Mouse (Mus musculus) stomach, embryonic 16.5 days (tissue): Measurements from ENCODE around the gene Gm16434. TPM values are rescaled to one million over a fixed set of nuclear protein-coding genes. Genes with fewer than 3 reads are reported as not detected.
"Not testable (repeated sequence)": the region's sequence is repeated elsewhere in the genome, so short reads cannot be mapped to it uniquely, and the experiment has no call there.

Experiments used
- ATAC-seq: fragments of 200-750 bp; cut with Nextera tagmentation; 2 replicates; pipeline ENCODE4 v1.8.0; 2017; ENCODE audit warnings: moderate number of reproducible peaks, moderate TSS enrichment; ENCODE audit not compliant: insufficient read depth, low FRiP score
- H3K27ac ChIP-seq: fragments of 300-500 bp; sonication (generic); 2 replicates; pipeline ENCODE4 v1.5.1; 2014; ENCODE audit warnings: low read length
- H3K27me3 ChIP-seq: fragments of 300-500 bp; sonication (generic); 2 replicates; pipeline ENCODE4 v1.6.1; 2014; ENCODE audit warnings: low read length, control low read depth, mixed read lengths; ENCODE audit not compliant: control insufficient read depth, insufficient read depth
- H3K36me3 ChIP-seq: fragments of 300-500 bp; sonication (generic); 2 replicates; pipeline ENCODE4 v1.6.1; 2014; ENCODE audit warnings: low read length; ENCODE audit not compliant: control insufficient read depth, insufficient read depth
- H3K4me1 ChIP-seq: fragments of 300-500 bp; sonication (generic); 2 replicates; pipeline ENCODE4 v1.6.1; 2014; ENCODE audit warnings: low read length, control low read depth, mixed read lengths; ENCODE audit not compliant: control insufficient read depth, insufficient read depth
- H3K4me2 ChIP-seq: fragments of 300-500 bp; sonication (generic); 2 replicates; pipeline ENCODE4 v1.6.1; 2014; ENCODE audit warnings: low read depth, low read length, mixed read lengths
- H3K4me3 ChIP-seq: fragments of 300-500 bp; sonication (generic); replicated peaks from 2 replicates; pipeline ENCODE4 v1.5.1; 2014; ENCODE audit warnings: mild to moderate bottlenecking, low read length
- H3K9ac ChIP-seq: fragments of 300-500 bp; sonication (generic); 2 replicates; pipeline ENCODE4 v1.6.1; 2014; ENCODE audit warnings: low read length
- H3K9me3 ChIP-seq: fragments of 300-500 bp; sonication (generic); replicated peaks from 2 replicates; pipeline ENCODE4 v1.6.1; 2016; ENCODE audit warnings: low read length, control low read depth; ENCODE audit not compliant: control insufficient read depth
- WGBS: fragments of 180-500 bp; shearing (Covaris S2); extraction: QIAGEN DNeasy Blood & Tissue Kit; methylation state at CpG from one replicate; pipeline ENCODE4 v1.1.7; 2014; 5-methylcytosine and 5-hydroxymethylcytosine counted together
- polyA plus RNA-seq: library from polyadenylated mRNA; unstranded; fragments of >200 nt; fragmentation: Nextera tagmentation; extraction: Ambion mirVana; gene quantifications from 2 replicates; pipeline ENCODE4 v1.2.1, GENCODE M21; 2015

Gm16434 gene
- not detected in 2 replicates for polyA plus RNA-seq

DNA sequence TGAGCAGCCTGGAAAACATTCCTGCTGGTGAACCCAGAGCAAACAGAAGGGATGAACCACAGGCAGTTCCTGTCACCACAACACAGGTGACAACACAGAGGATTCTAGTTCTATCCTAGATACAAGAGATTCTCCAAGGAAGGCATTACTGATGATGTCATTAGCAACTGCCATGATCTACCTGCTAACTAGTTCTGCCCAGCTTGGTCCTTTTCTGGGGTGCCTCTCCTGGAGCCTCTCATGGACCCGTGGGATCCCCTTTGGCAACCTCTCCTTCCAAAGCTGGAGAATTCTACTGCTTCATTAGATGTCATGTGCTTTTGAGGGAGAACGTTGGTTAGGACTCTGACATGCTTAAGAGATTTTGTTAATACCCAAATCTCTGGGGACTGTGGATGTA is at the start of gene Gm16434:
TSS of gene Gm16434 (minus strand) at position 101 of the 400 bp plus-strand sequence.
- not testable (repeated sequence) for H3K4me1 ChIP-seq, H3K9ac ChIP-seq, H3K36me3 ChIP-seq, H3K4me2 ChIP-seq, H3K27ac ChIP-seq, H3K4me3 ChIP-seq, H3K9me3 ChIP-seq, H3K27me3 ChIP-seq, ATAC-seq
- WGBS: no CpG with 5 or more reads among the region's 2 CpGs

DNA sequence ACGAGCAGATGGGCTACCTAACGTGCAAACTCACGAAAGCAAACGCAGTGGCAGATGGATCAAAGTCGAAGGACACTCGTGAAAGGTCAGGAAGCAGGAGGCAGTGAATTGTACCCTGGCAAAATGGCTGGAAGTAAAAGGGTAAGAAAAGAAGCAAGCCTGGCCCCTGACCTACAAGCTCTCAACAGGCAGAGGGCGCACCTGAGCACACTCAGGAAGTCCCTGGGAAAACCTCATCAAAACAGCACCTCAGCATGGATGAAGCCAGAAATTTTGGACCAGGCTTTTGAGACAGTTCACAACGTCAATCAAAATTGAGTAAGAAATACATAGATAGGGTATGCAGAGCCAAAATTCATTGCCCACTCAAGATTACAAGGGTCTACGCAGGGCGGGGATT is 49.2 kb upstream of the Gm16434 start:
- H3K4me3 ChIP-seq, H3K9me3 ChIP-seq, ATAC-seq, H3K4me2 ChIP-seq, H3K4me1 ChIP-seq, H3K36me3 ChIP-seq, H3K9ac ChIP-seq, H3K27me3 ChIP-seq, H3K27ac ChIP-seq: not testable (repeated sequence)
- 8% methylated on average over 7 of the region's 10 CpGs for WGBS

DNA sequence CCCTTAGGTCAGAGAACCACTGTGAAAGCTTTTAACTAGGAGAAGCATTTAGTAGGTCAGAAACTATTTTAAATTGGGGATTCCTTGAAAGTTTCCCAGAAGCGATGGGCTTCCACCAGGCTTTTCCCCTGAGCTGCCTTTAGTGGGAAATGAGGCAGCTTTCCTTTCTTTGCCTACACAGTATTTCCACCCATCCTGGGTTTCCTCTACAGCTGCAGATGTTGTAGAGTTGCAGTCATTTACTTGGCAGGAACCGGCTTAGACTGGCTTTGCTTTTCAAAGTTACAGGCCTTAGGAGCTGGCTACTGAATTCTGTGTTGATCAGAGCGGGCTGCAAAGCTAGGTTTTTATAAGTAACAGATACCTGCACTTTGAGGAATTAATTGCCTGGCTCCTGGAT is 5.7 kb upstream of the Gm16434 start:
- not testable (repeated sequence) for H3K4me3 ChIP-seq, H3K27ac ChIP-seq, H3K9ac ChIP-seq, ATAC-seq, H3K27me3 ChIP-seq, H3K9me3 ChIP-seq, H3K4me1 ChIP-seq, H3K4me2 ChIP-seq, H3K36me3 ChIP-seq
- 92% methylated on average over 2 of the region's 3 CpGs for WGBS

DNA sequence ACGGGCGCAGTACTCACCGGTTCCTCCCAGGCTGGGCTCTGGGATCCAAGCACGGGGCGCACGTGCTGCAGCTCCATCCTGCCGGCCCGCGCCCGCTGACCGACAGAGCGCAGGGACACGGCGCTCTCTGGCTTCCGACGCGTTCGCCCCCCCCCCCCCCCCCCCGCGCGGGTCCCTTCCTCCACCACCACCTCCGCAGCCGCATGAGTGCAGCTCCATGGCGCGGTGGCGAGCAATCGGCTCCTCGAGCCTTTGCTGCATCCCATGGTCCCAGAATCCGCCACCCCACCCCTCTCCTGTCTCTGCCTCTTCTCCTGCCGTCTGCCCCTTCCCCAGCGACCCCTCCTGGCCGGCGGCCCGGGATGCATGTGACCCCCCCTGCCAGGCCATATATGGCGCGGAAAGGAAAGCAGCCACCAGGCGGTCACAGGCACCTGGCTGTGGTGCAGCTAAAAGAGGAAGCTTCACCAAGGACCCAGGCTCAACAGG is 19.8 kb downstream of the Gm16434 start, which contains the start of gene Gm3512:
TSS of gene Gm3512 (minus strand) at position 51 of the 489 bp plus-strand sequence.
- not testable (repeated sequence) for H3K4me2 ChIP-seq, H3K36me3 ChIP-seq, H3K27ac ChIP-seq, H3K4me3 ChIP-seq, H3K4me1 ChIP-seq, H3K9ac ChIP-seq, H3K9me3 ChIP-seq, ATAC-seq, H3K27me3 ChIP-seq
- no CpG with 5 or more reads among the region's 37 CpGs for WGBS

Other genes starting within 250 kb of the Gm16434 start
- gene Gm6356, start 220.7 kb downstream of the Gm16434 start, polyA plus RNA-seq: not detected in 2 replicates
- 0.44 and 0.77 TPM in 2 replicates for gene Gm10406, start 167.1 kb downstream of the Gm16434 start, polyA plus RNA-seq
- not detected in 2 replicates for gene Gm3685, start 149.6 kb downstream of the Gm16434 start, polyA plus RNA-seq
- gene Gm3696, start 93.9 kb downstream of the Gm16434 start, polyA plus RNA-seq: 1.2 and 1.6 TPM in 2 replicates
- gene Gm6676, start 69.1 kb downstream of the Gm16434 start, polyA plus RNA-seq: not detected in 2 replicates
- 4.6 and 7.2 TPM in 2 replicates for gene Gm3512, start 20.0 kb downstream of the Gm16434 start, polyA plus RNA-seq
- gene Gm3727, start 70.2 kb upstream of the Gm16434 start, polyA plus RNA-seq: not detected in 2 replicates
- gene Gm3739, start 120.5 kb upstream of the Gm16434 start, polyA plus RNA-seq: 0.68 and 0.96 TPM in 2 replicates
- gene Gm5797, start 137.9 kb upstream of the Gm16434 start, polyA plus RNA-seq: not detected in 2 replicates
- gene Gm8374, start 170.6 kb upstream of the Gm16434 start, polyA plus RNA-seq: not detected in 2 replicates